Mouse (Mus musculus) spleen, adult 2 months (tissue): ENCODE measurements around the gene Olfr472.

Source experiments
- CTCF ChIP-seq: fragments of 200-500 bp; IDR thresholded peaks from 2 replicates; pipeline ENCODE4 v1.5.1; 2011; ENCODE audit warnings: mild to moderate bottlenecking, inconsistent platforms; ENCODE audit not compliant: insufficient read depth, insufficient read length, insufficient replicate concordance; ENCODE audit errors: extremely low read depth
- POLR2A ChIP-seq: fragments of 200-500 bp; IDR thresholded peaks from 2 replicates; pipeline ENCODE4 v1.6.1; 2011; ENCODE audit warnings: low read depth, low read length, inconsistent platforms

DNA sequence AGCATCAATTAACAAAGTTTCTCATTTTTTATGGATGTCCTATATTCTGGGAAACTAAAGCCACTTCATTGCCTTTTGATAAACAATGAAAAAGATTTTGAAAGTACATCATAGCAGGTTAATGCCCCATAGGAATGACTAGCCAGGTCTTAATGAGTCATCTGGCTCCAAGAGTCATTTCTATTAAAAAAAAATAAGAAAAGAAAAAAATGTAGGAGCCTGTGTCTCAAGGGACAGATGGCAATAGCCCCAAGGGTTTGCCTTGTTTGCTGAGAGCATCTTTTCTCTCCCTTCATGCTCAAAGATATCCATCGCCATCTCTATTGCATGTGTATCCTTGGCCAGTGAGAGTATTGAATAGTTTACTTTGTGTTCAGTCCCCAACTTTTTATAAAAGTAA lies 32.4 kb downstream of the Olfr472 start, which contains the start of gene Olfr473:
- TF ChIP-seq CTCF (no peak), POLR2A (no peak)
